Mouse (Mus musculus): Measurements from ENCODE around the gene Irak1bp1.

Gene Irak1bp1

GRCm38 (mm10) chr9:82856241-82856640 is 26.9 kb downstream of the Irak1bp1 start:
- TF ChIP-seq GATA4 (IDR thresholded peaks at IDR 0.05; ENCODE audit: insufficient replicate concordance, low read length), result no peak

DNA sequence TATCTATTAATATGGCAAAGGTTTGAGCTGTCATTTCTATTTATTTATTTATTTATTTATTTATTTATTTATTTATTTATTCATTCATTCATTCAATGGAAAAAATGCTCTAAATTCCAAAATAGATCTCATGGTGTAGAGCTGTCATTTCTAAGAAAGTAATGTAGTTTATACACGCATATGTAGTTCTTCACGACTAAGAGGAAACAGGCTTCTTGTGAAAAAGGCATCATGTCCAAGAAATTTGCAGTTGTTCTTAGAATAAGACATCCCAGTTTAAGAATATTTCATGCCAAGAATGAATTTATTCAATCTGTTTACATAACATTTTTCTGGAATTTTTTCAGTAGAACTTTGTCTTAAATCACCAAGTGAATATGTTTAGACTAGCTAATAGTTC is 31.5 kb downstream of the Irak1bp1 start:
- no peak for TF ChIP-seq GATA4 (IDR thresholded peaks at IDR 0.05; ENCODE audit: insufficient replicate concordance, low read length)

- TF ChIP-seq GATA4 (IDR thresholded peaks at IDR 0.05; ENCODE audit: insufficient replicate concordance, low read length), result no peak
Observed at GRCm38 (mm10) chr9:82861316-82861715, 32.0 kb downstream of the Irak1bp1 start.

- no peak for TF ChIP-seq GATA4 (IDR thresholded peaks at IDR 0.05; ENCODE audit: insufficient replicate concordance, low read length)
Observed at GRCm38 (mm10) chr9:82861775-82862430, 32.6 kb downstream of the Irak1bp1 start.

DNA sequence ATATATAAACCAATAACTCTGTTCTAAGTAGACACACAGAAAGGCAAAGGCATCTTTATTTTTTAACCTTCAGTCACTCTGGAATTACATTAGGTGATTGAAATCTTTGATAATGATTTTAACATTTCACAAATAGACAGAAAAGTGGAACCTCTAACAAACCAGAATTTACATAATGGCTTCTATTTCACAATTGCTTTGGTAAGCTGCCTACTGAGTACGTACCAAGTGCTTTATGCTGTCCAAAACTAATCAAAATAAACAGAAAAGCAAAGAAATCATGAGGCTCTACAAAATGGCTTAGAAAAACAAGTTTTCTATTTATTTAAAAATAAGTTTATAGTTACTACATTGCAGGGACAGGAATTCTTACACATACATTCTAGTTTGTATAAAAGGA is 36.8 kb downstream of the Irak1bp1 start:
- TF ChIP-seq GATA4 (IDR thresholded peaks at IDR 0.05; ENCODE audit: insufficient replicate concordance, low read length), result no peak

- TF ChIP-seq GATA4 (IDR thresholded peaks at IDR 0.05; ENCODE audit: insufficient replicate concordance, low read length), result peak; percentile 44; the same call in 1 of the 2 replicates
Observed at GRCm38 (mm10) chr9:82867698-82868097, 38.4 kb downstream of the Irak1bp1 start.

- no peak for TF ChIP-seq GATA4 (IDR thresholded peaks at IDR 0.05; ENCODE audit: insufficient replicate concordance, low read length)
Observed at GRCm38 (mm10) chr9:82877078-82877477, 47.7 kb downstream of the Irak1bp1 start.

DNA sequence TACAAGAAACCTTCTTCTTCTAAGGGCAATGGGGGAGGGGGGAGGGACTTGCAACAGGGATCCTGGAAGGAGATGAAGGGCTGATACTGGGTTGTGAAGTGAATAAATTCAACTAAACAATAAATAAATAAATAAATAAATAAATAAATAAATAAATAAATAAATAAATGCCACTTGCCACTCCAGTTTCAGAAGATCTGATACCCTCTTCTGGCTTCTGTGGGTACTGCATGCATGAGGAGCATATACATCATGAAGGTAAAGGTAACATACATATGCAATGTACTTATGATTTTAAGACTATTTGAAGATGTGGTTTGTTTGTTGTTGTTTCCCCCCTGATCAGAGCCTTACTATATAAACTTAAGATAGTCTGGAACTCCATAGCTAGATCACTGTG is 54.8 kb downstream of the Irak1bp1 start:
- no peak for TF ChIP-seq GATA4 (IDR thresholded peaks at IDR 0.05; ENCODE audit: insufficient replicate concordance, low read length)

- no peak for TF ChIP-seq GATA4 (IDR thresholded peaks at IDR 0.05; ENCODE audit: insufficient replicate concordance, low read length)
Observed at GRCm38 (mm10) chr9:82888645-82889044, 59.3 kb downstream of the Irak1bp1 start.
